Mouse (Mus musculus): ENCODE results near the gene Fam219a. TPM values are rescaled to one million over a fixed set of nuclear protein-coding genes. Genes with fewer than 3 reads are reported as not detected.

Fam219a gene
- polyA plus RNA-seq (2017; shearing (Covaris generic)), result 3.3 TPM

DNA sequence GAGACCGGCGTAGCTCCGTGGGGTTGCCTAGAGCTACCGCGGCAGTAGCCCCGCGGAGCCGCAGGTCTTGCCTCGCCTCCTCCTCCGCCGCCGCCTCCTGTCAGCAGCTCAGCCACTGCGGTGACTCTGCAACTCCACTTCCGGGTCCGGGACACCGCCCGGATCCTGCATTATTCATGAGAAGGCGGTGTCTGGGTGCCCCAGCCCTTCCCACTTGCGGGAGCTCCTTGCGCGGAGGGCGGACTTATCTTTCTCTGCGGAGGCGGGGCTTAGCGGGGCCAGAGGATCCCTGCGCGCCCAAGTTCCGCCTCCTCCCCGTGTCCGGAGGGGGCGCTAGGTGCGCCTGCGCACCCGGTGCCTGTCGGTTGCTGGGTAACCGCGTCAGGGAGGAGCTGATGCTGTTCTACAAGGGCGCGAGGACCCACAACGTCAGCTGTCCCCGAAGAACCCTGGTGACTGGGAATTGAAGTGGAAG lies at the start of gene Fam219a, which contains the start of gene Dnaic1:
Gene Fam219a, minus strand, starts transcription at position 128 of the 475 bp plus-strand sequence.
Gene Dnaic1, plus strand, starts transcription at position 365 of the 475 bp plus-strand sequence.

DNA sequence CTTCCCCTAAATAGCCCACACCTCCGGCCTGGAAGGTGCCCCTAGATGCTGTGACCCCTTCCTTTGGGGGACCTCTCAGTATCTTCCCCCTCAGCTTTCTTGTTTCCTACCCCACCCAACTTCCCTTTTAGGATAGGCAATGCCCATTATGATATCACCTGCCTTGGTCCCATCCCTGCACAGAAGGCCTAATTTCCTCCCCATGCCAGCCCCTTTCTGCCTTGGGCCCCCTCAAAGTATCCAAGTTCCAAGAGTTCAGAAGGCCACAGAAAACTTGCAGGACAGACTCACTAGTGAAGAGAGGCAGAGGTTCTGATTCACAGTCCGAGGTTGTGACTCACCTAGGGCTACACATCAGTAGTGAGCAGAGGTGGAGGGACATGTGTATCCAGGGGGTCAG lies 52.1 kb downstream of the Fam219a start, which contains the start of gene 1110017D15Rik:
Gene 1110017D15Rik, minus strand, starts transcription at position 101 of the 400 bp plus-strand sequence.

DNA sequence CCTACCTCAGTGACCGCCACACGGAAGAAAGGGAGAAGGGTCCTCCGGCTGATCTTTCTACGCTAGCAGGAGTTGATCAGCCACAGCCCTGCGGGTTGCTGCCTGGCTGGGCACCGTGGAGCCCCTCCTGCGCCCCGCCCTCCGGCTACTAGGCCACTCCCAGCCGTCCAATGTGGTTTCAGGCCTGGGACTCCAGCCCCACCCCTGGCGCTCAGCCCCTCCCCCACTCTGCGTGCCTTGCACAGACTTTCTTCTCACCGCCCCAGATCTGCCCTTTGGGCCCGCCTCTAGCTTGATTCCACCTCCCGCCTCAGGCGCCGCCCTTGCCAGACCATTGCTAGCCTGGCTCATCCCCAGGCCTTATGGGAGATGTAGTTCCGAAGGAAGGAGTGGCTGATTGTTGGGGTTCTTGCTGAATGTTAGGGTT lies 66.3 kb downstream of the Fam219a start, which contains the start of gene AI464131:
Gene AI464131, minus strand, starts transcription at position 91 of the 427 bp plus-strand sequence.

Other genes with a start within 250 kb of the Fam219a start
- 113 TPM for gene Ubap1, start 220.5 kb downstream of the Fam219a start, polyA plus RNA-seq (2017; shearing (Covaris generic))
- gene Kif24, start 104.7 kb downstream of the Fam219a start, polyA plus RNA-seq (2017; shearing (Covaris generic)), result 0.78 TPM
- gene Nudt2, start 104.4 kb downstream of the Fam219a start, polyA plus RNA-seq (2017; shearing (Covaris generic)), result 4.3 TPM
- gene AI464131, start 66.5 kb downstream of the Fam219a start, polyA plus RNA-seq (2017; shearing (Covaris generic)), result not detected
- not detected for gene 1110017D15Rik, start 52.2 kb downstream of the Fam219a start, polyA plus RNA-seq (2017; shearing (Covaris generic))
- not detected for gene Dnaic1, start 237 bp upstream of the Fam219a start, polyA plus RNA-seq (2017; shearing (Covaris generic))
- not detected for gene Enho, start 70.8 kb upstream of the Fam219a start, polyA plus RNA-seq (2017; shearing (Covaris generic))
- not detected for gene Cntfr, start 127.6 kb upstream of the Fam219a start, polyA plus RNA-seq (2017; shearing (Covaris generic))
- 8.1 TPM for gene Il11ra1, start 130.5 kb upstream of the Fam219a start, polyA plus RNA-seq (2017; shearing (Covaris generic))
- 31.1 TPM for gene Rpp25l, start 144.0 kb upstream of the Fam219a start, polyA plus RNA-seq (2017; shearing (Covaris generic))
- gene Dctn3, start 153.6 kb upstream of the Fam219a start, polyA plus RNA-seq (2017; shearing (Covaris generic)), result 82.7 TPM
- not detected for gene Arid3c, start 161.6 kb upstream of the Fam219a start, polyA plus RNA-seq (2017; shearing (Covaris generic))
- 89.3 TPM for gene Galt, start 185.7 kb upstream of the Fam219a start, polyA plus RNA-seq (2017; shearing (Covaris generic))
- 36.4 TPM for gene Sigmar1, start 186.6 kb upstream of the Fam219a start, polyA plus RNA-seq (2017; shearing (Covaris generic))
- 4.7 TPM for gene Ccl27a, start 204.7 kb upstream of the Fam219a start, polyA plus RNA-seq (2017; shearing (Covaris generic))